Mouse (Mus musculus) brain, embryonic 14.5 days (tissue): ENCODE measurements around the gene Vapb. TPM values are rescaled to one million over a fixed set of nuclear protein-coding genes. Genes with fewer than 3 reads are reported as not detected.
A peak's percentile ranks its signal among the peaks of the same experiment; 100 is the strongest.
"Not testable (repeated sequence)": the region's sequence is repeated elsewhere in the genome, so short reads cannot be mapped to it uniquely, and the experiment has no call there.

Experiments
- DNase-seq: peaks from one replicate; pipeline ENCODE4 v3.0.0-alpha.2; 2011; ENCODE audit warnings: low read depth
- CTCF ChIP-seq: fragments of 200-500 bp; IDR thresholded peaks from 2 replicates; pipeline ENCODE4 v1.5.1; 2012; ENCODE audit warnings: inconsistent platforms, mild to moderate bottlenecking, moderate library complexity, borderline replicate concordance; ENCODE audit not compliant: insufficient read depth, insufficient read length; ENCODE audit errors: extremely low read depth
- POLR2A ChIP-seq: fragments of 200-500 bp; IDR thresholded peaks from 2 replicates; pipeline ENCODE4 v1.6.1; 2012; ENCODE audit warnings: mild to moderate bottlenecking, inconsistent platforms, borderline replicate concordance; ENCODE audit not compliant: poor library complexity, insufficient read depth, insufficient read length, severe bottlenecking; ENCODE audit errors: extremely low read depth
- polyA plus RNA-seq: library from polyadenylated mRNA; depleted of rRNA; stranded (reverse); fragments of >200 nt; gene quantifications from 2 replicates; pipeline ENCODE4 v1.2.3, GENCODE M21; 2012

Gene Vapb
- polyA plus RNA-seq, 1 experiment = 42.5 TPM

DNA sequence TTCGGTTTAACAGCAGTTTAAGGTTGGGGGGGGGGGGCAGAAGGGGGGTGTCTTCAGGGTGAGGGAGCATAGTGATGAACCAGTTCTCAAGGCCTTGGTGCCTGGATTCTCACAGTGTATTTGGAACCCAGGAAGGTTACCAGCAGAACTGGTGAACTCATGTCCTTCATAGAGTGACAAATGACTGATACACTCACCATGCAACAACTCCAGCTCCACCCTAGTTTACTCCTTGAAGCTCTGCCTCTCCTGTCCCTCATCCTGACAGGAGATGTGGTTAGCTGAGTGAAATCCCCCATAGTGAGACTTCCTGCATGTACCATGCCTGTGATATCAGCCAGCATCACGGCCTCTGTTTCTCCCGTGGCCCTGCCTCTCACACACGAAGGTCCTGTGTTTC is 24.1 kb upstream of the Vapb start:
- no peak for DNase-seq
- no peak for TF ChIP-seq CTCF
- no peak for TF ChIP-seq POLR2A

DNA sequence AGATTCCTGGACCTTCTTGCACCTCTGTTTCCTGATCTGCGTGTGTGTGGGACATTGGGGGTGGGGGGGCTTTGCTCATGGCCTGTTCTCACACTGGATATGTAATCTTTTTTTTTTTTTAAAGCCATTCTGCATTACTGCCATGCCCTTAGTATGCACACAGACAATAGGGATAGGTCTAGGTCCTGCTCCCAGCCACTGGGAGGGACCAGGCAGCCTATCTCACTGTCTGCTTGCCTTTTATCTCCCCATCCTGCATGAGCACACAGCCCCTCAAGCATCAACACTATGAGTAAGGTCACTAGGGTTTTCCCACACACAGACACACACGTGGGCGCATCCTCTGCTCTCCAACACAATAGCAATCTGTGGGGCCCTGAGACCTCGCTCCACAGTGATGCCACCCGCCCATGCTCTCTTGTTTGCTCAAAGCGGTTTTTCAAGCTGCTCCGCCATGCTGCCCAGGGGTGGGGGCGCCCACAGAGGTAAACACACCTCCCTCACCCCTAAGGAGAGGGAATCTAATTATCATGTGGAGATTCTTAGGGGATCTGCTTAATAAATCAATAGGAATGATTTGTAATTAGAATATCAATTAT is 22.6 kb upstream of the Vapb start:
- TF ChIP-seq POLR2A = no peak
- DNase-seq = no peak

DNA sequence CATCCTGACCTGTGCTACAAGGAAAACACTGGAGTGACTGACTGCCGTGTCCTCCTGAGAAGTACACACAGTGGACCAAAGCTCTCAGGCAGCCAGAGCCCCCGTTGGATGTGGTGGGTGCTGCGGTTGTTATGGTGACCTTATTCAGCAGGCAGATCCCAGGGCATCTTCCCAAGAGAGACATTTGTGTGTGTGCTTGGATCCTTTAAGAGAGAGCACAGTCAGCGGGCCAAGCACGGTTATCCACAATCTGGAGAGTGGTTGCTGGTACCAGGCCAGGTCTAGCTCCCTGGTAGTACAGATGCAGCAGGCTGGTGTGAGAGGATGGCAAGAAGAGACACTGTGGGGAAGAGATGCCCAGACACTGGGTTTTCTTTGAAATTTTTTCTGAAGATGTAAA is 20.3 kb upstream of the Vapb start:
- TF ChIP-seq POLR2A = no peak
- no peak for DNase-seq

DNA sequence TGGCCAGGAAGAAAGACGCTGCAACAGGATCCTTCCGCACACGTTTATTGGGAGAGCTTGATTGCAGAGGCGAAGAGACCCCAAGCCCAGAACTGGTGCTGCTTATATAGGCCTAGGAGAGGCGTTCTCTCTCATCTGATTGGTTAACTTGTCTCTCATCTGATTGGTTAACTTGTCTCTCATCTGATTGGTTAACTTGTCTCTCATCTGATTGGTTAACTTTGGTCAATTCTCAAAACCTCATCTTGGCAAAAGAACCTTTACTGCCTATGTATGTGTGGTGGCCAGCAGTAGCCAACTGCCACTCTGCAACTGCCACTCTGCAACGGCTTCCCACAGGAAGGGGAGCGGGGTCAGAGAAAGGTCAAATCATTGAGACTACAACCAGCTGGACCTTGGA is 18.2 kb upstream of the Vapb start, which contains the start of gene 1700010B08Rik:
Gene 1700010B08Rik, plus strand, starts transcription at position 301 of the 400 bp plus-strand sequence.
- DNase-seq = not testable (repeated sequence)

DNA sequence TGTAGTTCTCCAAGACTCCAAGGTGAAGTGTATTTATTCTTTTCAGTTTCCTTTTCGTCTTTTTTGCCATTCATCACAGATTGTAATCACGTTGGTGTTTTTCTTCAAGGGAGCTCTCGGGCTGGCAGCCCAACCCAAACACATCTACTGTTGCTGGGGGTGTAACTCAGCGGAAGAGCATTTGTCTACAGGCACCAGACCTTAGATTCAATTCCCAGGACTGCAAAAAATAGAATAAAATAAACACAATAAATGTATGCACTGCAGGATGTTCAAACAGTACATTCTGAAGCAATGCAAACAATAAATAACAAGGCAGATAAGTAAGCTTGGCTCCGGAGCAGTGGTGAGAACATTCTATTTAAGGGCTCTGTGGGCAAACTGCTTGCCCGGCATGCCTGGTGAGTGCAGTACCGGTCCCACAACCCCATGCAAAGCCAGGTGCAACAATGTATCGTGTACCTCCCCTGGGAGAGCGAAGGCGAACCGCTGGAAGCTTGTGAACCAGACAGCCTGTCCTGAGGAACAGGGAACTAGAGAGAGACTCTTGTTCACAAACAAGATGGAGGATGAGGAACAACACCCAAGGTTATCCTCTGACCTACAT is 15.0 kb upstream of the Vapb start:
- TF ChIP-seq CTCF (no peak), POLR2A (no peak)
- DNase-seq = no peak

DNA sequence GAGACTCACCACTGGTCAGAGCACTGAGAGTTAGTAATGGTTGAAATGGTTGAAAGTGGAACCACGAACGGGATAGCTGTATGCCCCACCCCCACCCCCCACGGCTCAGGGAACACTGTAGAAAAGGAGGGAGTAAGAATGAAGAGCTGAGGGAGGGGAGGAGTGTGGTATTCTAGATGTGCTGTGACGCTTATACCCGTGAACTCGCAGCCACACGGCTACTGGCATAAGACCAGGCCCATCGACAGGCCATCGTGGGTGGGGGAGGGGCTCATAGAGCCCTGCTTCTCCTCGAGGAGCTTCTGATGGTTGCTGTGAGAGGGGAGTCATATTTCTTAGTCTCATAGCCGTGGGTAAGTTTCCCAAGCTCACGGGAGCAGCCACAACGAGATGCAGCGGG is 12.9 kb upstream of the Vapb start:
- TF ChIP-seq POLR2A = no peak
- no peak for TF ChIP-seq CTCF

DNA sequence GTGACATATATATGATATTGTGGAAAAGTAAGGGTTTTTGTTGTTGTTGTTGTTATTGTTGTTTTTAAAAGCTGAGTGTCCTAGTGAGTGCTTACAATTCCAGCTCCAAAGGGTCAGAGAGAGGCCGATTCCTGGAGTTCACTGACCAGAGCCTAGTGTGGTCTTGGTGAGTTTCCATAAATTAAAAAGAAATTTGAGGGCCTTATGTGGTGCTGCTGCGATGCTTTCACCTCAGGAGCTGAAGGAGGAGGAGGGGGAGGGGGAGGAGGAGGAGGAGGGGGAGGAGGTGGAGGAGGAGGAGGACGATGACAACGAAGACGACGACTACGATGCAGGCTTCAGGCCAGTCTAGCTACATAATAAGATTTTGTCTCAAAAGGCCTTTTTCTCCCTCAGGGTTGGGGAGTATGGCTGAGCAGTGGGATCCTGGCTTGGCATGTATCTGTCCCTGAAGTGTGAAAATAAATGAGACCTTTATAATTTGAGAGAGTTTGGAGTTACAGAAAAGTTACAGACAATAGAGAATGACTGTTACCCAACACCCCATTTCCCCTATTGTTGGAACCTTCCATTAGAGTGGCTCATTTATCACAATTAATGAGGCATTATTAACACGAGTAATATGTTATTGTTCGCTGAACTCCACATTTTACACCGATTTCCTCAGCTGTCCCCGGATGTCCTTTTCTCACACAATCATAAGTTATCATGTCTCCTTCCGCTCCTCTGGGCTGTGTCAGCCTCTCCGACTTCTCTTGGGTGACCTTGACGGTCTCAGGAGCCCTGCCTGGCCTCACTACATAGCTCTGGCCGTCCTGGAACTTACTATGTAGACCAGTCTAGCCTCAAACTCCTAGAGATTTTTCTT is 12.1 kb upstream of the Vapb start:
- DNase-seq = no peak
- TF ChIP-seq POLR2A (no peak), CTCF (no peak)

More for the DNA sequence above, 12.9 kb upstream of the Vapb start:
- no peak for DNase-seq

DNA sequence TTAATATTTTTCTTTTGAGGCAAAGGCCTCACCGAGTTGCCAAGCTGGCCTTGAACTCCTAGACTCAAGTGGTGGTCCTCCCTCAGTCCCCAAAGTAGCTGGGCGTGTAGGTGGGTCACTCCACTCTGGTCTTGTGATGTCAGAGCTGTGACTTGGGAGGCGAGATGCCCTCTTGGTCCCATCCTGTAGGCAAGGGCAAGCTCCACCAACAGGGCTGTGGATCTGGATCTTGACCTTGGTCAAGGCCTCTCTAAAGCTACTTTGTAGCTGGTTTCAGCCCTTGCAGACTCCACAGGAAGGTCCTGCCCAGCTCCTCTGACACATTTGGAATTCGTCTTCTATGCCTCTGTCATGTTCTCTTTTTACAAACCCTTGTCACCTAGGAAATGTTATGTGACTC is 11.5 kb upstream of the Vapb start:
- no peak for TF ChIP-seq POLR2A
- TF ChIP-seq CTCF = no peak
- no peak for DNase-seq

DNA sequence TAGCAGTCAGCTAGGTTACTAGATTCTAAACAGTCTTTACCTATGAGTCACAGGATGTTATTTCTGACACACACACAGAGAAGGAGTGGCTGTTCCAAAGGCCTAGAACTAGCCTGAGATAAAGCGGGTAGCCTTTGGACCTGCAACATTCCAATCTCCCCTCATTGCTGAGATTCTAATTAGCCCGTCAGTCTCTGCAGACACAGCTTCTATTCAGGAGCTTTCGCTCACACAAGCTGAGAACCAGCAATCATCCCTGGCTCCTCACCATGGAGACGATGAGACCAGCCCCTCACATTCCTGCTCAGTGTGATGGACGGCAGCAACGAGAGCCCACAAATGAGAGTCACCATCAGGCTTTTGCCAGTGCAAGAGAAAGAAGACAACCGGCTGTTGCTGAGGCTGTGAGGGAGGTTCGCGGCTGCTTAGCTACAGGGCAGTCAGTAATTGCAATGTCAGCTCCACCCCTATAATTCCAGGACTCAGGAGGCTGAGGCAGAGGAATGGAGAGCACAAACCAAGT is 6.8 kb upstream of the Vapb start:
- TF ChIP-seq CTCF (no peak), POLR2A (no peak)
- DNase-seq = peak; percentile 91

DNA sequence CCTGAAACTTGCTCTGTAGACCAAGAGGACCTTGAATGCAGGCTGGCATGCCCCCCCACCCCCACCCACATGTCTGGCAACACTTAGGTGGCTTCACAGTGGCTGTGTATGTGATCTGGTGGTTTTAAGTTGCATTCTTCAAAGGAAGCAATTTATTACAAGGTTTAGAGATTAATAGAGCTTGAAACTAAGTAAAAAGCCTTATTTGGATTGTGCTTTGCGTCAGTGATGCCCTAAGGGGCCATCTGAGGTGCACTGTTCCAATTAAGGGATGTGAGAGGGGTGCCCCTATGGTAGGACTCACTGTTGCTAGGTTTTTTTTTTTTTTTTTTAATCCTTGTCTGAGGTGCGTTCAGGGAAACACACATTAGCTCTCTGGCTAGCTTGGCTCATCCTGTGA is 2.9 kb upstream of the Vapb start:
- TF ChIP-seq POLR2A (no peak), CTCF (no peak)
- DNase-seq = no peak

DNA sequence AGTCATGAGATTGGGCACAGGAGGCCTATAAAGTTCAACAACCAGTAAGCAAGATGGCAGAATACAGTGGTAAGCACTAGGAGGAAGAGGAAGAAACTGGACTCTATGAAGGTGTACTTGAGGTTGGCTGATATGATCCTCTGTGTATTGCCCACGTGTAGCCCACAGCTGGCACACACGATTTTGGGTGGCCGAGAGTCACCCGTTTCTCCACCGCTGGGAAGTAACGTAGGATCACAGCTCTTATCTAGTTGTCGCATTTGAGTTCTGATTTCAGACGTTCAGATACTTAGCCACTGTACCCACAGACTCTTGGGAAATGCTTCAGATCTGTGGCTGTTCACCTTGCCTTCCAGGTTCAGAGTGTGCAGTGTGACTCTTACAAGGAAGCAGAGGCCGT is 921 bp downstream of the Vapb start:
- DNase-seq = no peak
- no peak for TF ChIP-seq CTCF
- TF ChIP-seq POLR2A = no peak

DNA sequence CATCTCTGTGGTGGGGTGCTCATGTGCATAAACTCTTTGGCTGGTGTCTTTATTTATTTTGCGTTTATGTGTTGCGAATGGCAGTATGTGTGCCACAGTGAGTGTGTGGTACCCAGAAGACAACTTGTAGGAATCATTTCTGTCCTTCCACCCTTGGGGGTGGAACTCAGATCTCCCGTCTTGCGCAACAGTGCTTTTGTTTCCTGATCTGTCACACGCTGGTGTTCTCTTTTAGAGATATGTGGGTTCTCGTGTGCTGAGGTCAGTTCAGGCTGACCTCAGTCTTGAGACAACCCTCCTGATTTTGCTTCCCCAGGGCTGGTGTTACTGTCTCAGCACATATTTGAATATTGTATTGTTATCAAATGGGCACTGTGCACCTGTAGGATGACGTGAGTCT is 1.8 kb downstream of the Vapb start:
- no peak for DNase-seq
- TF ChIP-seq CTCF (no peak), POLR2A (no peak)

DNA sequence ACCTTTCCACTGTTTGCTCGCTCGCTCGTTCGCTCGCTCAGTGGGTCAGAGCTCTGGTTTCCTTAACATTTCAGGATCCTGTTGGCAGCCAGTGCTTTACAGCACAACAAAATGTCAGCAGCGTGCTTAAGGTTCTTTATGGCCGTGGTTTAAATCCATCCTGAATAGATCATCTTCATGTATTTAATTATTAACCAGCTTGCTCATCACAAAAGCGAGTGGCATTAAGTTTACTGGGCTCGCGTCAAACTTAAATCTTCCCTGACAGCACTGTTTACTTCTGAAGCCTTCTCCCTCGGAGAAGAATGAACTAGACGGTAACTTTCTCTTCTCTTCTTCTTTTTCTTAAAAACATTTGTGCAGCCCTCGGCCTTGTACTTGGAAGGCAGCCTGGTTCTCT is 4.8 kb downstream of the Vapb start:
- no peak for TF ChIP-seq POLR2A
- TF ChIP-seq CTCF = no peak
- DNase-seq = no peak
